Mouse (Mus musculus) liver (tissue): ENCODE results near the gene Manea.
"Not testable (repeated sequence)": the region's sequence is repeated elsewhere in the genome, so short reads cannot be mapped to it uniquely, and the experiment has no call there.

Source experiments
- DNase-seq: peaks from one replicate; pipeline ENCODE4 v3.0.0-alpha.2; 2020; ENCODE audit warnings: mixed read lengths

The Manea gene

GRCm38 (mm10) chr4:26346443-26347106 lies at the start of gene Manea:
Gene Manea, minus strand, starts transcription at chr4:26346891.
- peak; percentile 96 for DNase-seq

GRCm38 (mm10) chr4:26354616-26355015 lies 7.9 kb upstream of the Manea start:
- no peak for DNase-seq

- no peak for DNase-seq
Measured at GRCm38 (mm10) chr4:26353643-26354231, 7.0 kb upstream of the Manea start.

- DNase-seq = no peak
Measured at GRCm38 (mm10) chr4:26347239-26347638, 548 bp upstream of the Manea start.

GRCm38 (mm10) chr4:26345741-26346442 lies 799 bp downstream of the Manea start:
- DNase-seq = peak; percentile 5

- no peak for DNase-seq
Measured at GRCm38 (mm10) chr4:26345080-26345479, 1.6 kb downstream of the Manea start.

- DNase-seq = no peak
Measured at GRCm38 (mm10) chr4:26342346-26342745, 4.3 kb downstream of the Manea start.

- DNase-seq = no peak
Measured at GRCm38 (mm10) chr4:26338604-26339003, 8.1 kb downstream of the Manea start.

GRCm38 (mm10) chr4:26336563-26336962 lies 10.1 kb downstream of the Manea start:
- DNase-seq = no peak

GRCm38 (mm10) chr4:26304731-26305130 lies 42.0 kb downstream of the Manea start:
- not testable (repeated sequence) for DNase-seq

- DNase-seq = no peak
Measured at GRCm38 (mm10) chr4:26277112-26277716, 69.5 kb downstream of the Manea start.

GRCm38 (mm10) chr4:26276264-26276663 lies 70.4 kb downstream of the Manea start:
- DNase-seq = no peak

- DNase-seq = no peak
Measured at GRCm38 (mm10) chr4:26275769-26276168, 70.9 kb downstream of the Manea start.
